Mouse (Mus musculus) neural tube, embryonic 14.5 days (tissue): ENCODE data around the gene Ankrd23. TPM values are rescaled to one million over a fixed set of nuclear protein-coding genes. Genes with fewer than 3 reads are reported as not detected.

Experiments
- ATAC-seq: fragments of 200-750 bp; cut with Nextera tagmentation; 2 replicates; pipeline ENCODE4 v1.8.0; 2017; ENCODE audit warnings: low read depth, mild to moderate bottlenecking, moderate TSS enrichment, moderate library complexity
- H3K27ac ChIP-seq: fragments of 300-500 bp; sonication (generic); 2 replicates; pipeline ENCODE4 v1.5.1; 2014; ENCODE audit warnings: low read depth, mild to moderate bottlenecking, control low read depth, low read length, moderate library complexity, mixed read lengths
- H3K27me3 ChIP-seq: fragments of 300-500 bp; sonication (generic); 2 replicates; pipeline ENCODE4 v1.6.1; 2014; ENCODE audit warnings: low read length; ENCODE audit not compliant: control insufficient read depth, insufficient read depth
- H3K36me3 ChIP-seq: fragments of 300-500 bp; sonication (generic); 2 replicates; pipeline ENCODE4 v1.6.1; 2014; ENCODE audit warnings: low read length, mixed read lengths; ENCODE audit not compliant: control insufficient read depth, insufficient read depth
- H3K4me1 ChIP-seq: fragments of 300-500 bp; sonication (generic); 2 replicates; pipeline ENCODE4 v1.6.1; 2014; ENCODE audit warnings: low read length; ENCODE audit not compliant: control insufficient read depth, insufficient read depth
- H3K4me2 ChIP-seq: fragments of 300-500 bp; sonication (generic); 2 replicates; pipeline ENCODE4 v1.6.1; 2014; ENCODE audit warnings: mild to moderate bottlenecking, low read depth, low read length, control low read depth
- H3K4me3 ChIP-seq: fragments of 300-500 bp; sonication (generic); 2 replicates; pipeline ENCODE4 v1.5.1; 2014; ENCODE audit warnings: low read depth, low read length, control low read depth, mixed read lengths
- H3K9ac ChIP-seq: fragments of 300-500 bp; sonication (generic); replicated peaks from 2 replicates; pipeline ENCODE4 v1.6.1; 2014; ENCODE audit warnings: low read depth, mild to moderate bottlenecking, control low read depth, low read length, mixed read lengths
- H3K9me3 ChIP-seq: fragments of 300-500 bp; sonication (generic); 2 replicates; pipeline ENCODE4 v1.6.1; 2016; ENCODE audit warnings: low read length; ENCODE audit not compliant: control insufficient read depth
- WGBS: fragments of 180-500 bp; shearing (Covaris S2); extraction: QIAGEN DNeasy Blood & Tissue Kit; methylation state at CpG from one replicate; pipeline ENCODE4 v1.1.7; 2014; 5-methylcytosine and 5-hydroxymethylcytosine counted together
- polyA plus RNA-seq: library from polyadenylated mRNA; unstranded; fragments of >200 nt; fragmentation: Nextera tagmentation; extraction: Ambion mirVana; gene quantifications from 2 replicates; pipeline ENCODE4 v1.2.1, GENCODE M21; 2014

The Ankrd23 gene
- polyA plus RNA-seq, 1 experiment from 2014 or later = 14.9 TPM

DNA sequence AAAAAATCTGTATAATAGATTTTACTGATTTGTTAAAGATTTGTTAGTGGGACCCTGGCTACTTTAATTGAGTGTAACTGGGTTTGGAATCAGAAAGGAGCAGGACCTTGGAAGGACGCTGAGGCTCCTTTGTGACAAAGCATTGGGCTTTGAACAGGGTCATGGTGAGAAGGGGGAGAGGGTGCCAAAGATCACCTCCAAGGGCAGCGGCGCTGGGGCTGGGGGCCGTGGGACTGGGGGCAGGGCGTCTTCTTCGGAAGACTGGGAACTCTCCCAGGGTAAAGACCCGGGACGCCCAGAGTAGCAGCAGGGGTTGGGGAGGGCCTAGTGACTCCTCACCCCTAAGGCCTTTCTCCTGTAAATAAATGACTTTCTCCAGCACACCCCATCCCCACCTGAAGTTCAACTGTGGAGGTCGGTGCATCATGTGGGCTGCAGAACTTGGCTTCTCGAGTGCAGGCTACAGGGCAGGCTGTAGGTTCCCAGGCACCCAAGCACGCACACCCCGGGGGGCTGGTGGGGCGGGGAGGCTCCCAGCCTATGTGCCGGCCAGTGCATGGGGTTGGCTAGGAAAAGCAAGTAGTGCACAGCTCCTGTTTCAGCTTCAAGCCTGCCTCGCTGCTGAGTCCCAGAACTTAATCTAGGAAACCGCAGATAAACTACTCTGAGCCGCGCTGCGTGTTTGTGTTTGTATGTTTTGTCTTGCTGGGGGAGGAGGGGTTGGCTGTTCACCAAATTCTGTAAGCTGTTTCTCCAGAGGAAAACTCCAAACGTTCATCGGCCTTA, 31.3 kb upstream of the Ankrd23 start:
- H3K27ac ChIP-seq = no peak overlapping the region
- H3K9me3 ChIP-seq = no peaks in the 10 kb centered on the region
- no peak for ATAC-seq
- H3K36me3 ChIP-seq = no peaks in the 10 kb centered on the region
- no peak overlapping the region for H3K9ac ChIP-seq
- no peak overlapping the region for H3K4me2 ChIP-seq
- WGBS = 51% methylated on average over 21 of the region's 21 CpGs
- no peak overlapping the region for H3K4me3 ChIP-seq
- no peaks in the 10 kb centered on the region for H3K4me1 ChIP-seq
- H3K27me3 ChIP-seq = no peaks in the 10 kb centered on the region

DNA sequence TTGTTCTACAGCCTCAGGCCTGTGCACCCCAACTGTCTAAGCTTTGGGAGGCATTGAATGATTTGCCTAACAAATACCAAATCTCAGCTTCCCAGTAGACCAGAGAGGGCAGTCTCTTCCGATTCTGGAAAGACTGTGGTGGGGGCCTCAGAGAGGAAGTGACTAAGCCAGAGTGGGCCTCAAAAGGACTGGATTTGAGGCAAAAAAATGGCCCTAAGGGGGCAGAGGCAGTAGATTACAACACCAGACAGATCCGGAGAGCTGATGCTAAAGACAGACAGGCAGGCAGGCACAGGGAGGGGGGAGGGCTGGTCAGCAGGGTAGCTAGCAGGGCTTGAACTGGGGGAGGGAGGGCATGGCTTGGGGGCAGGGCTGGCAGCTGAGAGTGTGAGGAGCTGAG, 29.7 kb upstream of the Ankrd23 start:
- H3K4me1 ChIP-seq = no peaks in the 10 kb centered on the region
- WGBS = 16% methylated on average over 2 of the region's 2 CpGs
- no peaks in the 10 kb centered on the region for H3K27me3 ChIP-seq
- H3K27ac ChIP-seq = no peak overlapping the region
- ATAC-seq = no peak
- no peak overlapping the region for H3K9ac ChIP-seq
- no peak overlapping the region for H3K4me2 ChIP-seq
- no peak overlapping the region for H3K4me3 ChIP-seq
- no peaks in the 10 kb centered on the region for H3K36me3 ChIP-seq
- H3K9me3 ChIP-seq = no peaks in the 10 kb centered on the region

DNA sequence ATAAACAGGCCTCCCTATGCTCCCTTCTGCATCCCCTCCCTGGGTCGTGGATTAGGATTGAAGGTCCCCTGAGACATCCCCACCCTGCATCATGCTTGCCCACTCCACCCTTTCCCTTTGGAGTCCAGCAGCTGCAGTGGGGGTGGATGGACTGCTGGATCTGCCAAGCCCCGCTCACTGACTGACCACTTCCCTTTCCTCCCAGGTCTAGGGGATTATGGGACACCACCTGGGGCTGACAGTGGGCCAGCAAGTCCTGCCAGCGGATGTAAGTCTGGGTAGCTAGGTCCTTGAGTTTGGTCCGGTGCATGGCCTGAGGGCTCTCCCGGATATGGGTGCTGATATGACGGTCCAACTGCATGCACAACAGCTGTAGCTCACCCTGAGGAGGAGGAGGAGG, 27.4 kb upstream of the Ankrd23 start:
- WGBS = 77% methylated on average over 6 of the region's 6 CpGs
- H3K27me3 ChIP-seq = no peaks in the 10 kb centered on the region

DNA sequence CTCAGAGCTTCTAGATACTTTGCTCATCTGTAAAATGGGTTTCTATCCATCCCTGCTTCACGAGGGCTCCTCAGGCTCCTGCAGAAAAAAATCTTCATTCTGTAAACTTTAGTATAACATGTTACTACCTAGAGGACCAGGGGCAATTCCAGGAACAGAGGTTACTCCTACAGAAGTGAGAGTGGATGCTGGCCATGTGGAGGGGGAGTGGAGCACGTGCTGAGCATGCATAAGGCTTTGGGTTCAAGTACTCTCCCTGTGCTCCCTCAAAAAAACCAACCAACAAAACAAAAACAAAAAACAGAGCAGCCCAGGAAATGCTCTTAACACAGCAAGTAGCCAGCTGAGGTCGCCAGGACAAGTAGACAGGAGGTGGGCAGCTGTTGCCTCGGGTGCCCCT, 26.9 kb upstream of the Ankrd23 start:
- ATAC-seq = no peak
- Histone ChIP-seq H3K9me3 (no peaks in the 10 kb centered on the region), H3K36me3 (no peaks in the 10 kb centered on the region), H3K27ac (no peak overlapping the region), H3K4me3 (no peak overlapping the region), H3K27me3 (no peaks in the 10 kb centered on the region), H3K4me2 (no peak overlapping the region), H3K9ac (no peak overlapping the region), H3K4me1 (peaks cover 6% of the 10 kb centered on the region)
- 54% methylated on average over 4 of the region's 4 CpGs for WGBS

More for the DNA sequence above, 27.4 kb upstream of the Ankrd23 start:
- Histone ChIP-seq H3K4me2 (no peak overlapping the region), H3K9ac (no peak overlapping the region), H3K27ac (no peak overlapping the region), H3K36me3 (no peaks in the 10 kb centered on the region), H3K9me3 (no peaks in the 10 kb centered on the region), H3K4me1 (peaks cover 1% of the 10 kb centered on the region), H3K4me3 (no peak overlapping the region)
- ATAC-seq = no peak

DNA sequence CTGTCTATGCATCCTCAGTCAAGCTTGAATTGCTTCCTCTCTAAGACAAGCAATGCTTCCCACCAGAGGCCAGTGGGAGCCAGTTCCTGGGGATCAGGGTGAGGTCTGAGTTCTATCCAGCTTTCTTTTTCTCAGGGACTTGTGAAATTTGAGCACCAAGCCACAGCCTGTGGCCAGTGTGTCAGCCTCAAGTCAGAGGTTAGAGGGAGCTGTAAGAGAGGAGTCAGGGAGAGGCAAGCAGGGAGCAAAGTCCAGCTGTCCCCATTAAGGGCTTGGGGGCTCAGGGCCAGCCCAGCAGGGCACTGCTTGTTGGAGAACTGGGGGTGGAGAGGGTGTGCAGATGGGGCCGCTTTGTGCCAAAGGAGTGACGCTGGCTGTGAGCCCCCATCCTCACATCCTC, 26.5 kb upstream of the Ankrd23 start:
- H3K36me3 ChIP-seq = no peaks in the 10 kb centered on the region
- no peak overlapping the region for H3K27ac ChIP-seq
- 89% methylated on average over 2 of the region's 2 CpGs for WGBS
- no peaks in the 10 kb centered on the region for H3K27me3 ChIP-seq
- H3K4me1 ChIP-seq = peaks cover 9% of the 10 kb centered on the region
- no peaks in the 10 kb centered on the region for H3K9me3 ChIP-seq
- H3K9ac ChIP-seq = no peak overlapping the region
- H3K4me3 ChIP-seq = no peak overlapping the region
- H3K4me2 ChIP-seq = no peak overlapping the region
- no peak for ATAC-seq

DNA sequence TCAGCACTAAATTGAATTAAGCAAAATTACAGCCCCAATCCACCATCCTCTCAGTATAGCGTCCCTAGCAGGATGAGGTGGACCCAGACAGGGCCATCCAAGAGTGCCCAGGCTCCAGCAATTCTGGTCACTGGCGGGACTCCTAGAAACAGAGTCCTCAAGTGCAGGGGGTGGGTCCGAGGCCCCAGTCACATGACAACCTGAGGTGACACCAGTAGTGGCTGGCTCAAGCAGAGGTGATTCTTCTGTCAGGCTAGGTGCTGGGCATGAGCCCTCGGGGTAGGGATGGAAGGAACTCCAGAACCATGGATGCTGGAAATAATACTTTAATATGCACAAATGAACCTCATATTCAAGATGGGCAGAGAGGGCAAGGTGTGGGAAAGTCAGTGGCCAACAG, 25.7 kb upstream of the Ankrd23 start:
- Histone ChIP-seq H3K27me3 (no peaks in the 10 kb centered on the region; the same call in 1 of the 2 replicates), H3K9me3 (no peaks in the 10 kb centered on the region), H3K4me2 (no peak overlapping the region), H3K4me3 (no peak overlapping the region), H3K9ac (no peak overlapping the region), H3K36me3 (no peaks in the 10 kb centered on the region), H3K27ac (no peak overlapping the region), H3K4me1 (peaks cover 9% of the 10 kb centered on the region)
- WGBS = 60% methylated on average over 4 of the region's 4 CpGs
- no peak for ATAC-seq

DNA sequence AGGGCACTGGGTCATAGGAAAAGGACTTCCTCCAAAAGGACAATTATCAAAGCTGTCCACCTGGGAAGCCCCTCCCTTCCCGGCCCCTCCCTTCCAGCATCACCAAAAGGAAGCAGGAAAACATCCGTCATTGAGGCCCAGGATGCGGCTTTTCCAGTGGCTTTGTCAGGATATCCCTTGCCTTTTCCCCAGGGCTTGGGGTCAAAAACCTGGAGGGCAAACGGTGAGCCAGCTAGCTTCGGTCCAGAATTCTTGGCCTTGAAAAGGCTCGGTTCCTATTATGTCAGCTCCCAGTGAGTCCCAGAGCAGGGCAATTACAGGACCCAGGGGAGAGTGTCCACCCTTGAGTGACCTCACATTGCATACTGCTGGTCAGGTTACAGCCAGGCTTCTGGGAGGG, 24.2 kb upstream of the Ankrd23 start:
- no peak overlapping the region for H3K4me2 ChIP-seq
- no peak overlapping the region for H3K4me3 ChIP-seq
- peaks cover 9% of the 10 kb centered on the region for H3K4me1 ChIP-seq
- no peak overlapping the region for H3K27ac ChIP-seq
- WGBS = 50% methylated on average over 6 of the region's 6 CpGs
- no peaks in the 10 kb centered on the region for H3K36me3 ChIP-seq
- H3K27me3 ChIP-seq = no peaks in the 10 kb centered on the region; the same call in 1 of the 2 replicates
- no peak for ATAC-seq
- no peak overlapping the region for H3K9ac ChIP-seq
- H3K9me3 ChIP-seq = no peaks in the 10 kb centered on the region

DNA sequence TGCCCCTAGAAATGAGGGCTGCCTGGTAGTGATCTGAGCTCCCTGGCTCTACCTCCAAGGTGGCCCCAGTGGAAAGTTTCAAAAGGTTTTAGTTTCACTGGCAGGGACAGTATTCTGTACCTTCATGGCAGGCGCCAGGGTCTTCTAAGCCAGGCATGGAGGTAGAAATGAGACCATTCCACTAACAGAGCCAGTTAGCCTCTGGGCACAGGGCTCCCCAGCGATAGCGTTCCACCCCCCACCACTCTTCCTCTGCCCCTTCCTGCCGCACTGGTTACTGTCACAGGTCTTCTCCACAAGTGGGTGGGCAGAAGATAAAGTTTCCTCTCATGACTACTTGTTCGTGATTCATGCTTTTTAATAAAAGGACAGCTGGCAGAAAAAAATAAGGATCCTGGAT, 23.2 kb upstream of the Ankrd23 start:
- Histone ChIP-seq H3K27me3 (no peaks in the 10 kb centered on the region; the same call in 1 of the 2 replicates), H3K27ac (no peak overlapping the region), H3K4me3 (no peak overlapping the region), H3K36me3 (no peaks in the 10 kb centered on the region), H3K9me3 (no peaks in the 10 kb centered on the region), H3K4me1 (peaks cover 20% of the 10 kb centered on the region), H3K9ac (no peak overlapping the region), H3K4me2 (no peak overlapping the region)
- no peak for ATAC-seq
- 67% methylated on average over 5 of the region's 5 CpGs for WGBS

DNA sequence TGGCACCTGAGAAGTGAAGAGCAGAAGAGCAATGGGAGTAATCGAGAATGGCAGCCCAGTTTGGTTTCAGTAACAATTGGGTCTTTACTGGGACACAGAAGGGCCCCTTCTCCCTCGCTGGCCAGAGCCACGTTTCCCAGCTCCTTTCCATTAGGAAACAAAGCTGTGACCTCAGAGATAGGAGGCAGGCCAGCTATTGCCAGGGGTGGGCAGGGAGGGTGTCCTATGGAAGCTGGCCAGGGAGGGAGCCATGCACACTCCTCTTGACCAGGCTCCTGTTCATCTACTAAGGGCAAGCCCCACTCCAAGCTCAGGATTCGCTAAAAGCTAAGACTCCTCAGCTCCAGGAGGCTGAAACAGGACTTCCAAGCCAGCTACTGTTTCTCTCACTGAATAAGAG, 22.6 kb upstream of the Ankrd23 start:
- 0 out of 2 replicates have a peak, but pooled peaks cover 4% of the 10 kb centered on the region for H3K36me3 ChIP-seq
- 2% methylated on average over 4 of the region's 4 CpGs for WGBS
- peaks cover 26% of the 10 kb centered on the region for H3K4me1 ChIP-seq
- no peaks in the 10 kb centered on the region for H3K9me3 ChIP-seq
- peak overlapping the region; percentile 99; the same call in 1 of the 2 replicates for H3K9ac ChIP-seq
- H3K27ac ChIP-seq = no peak overlapping the region
- H3K27me3 ChIP-seq = no peaks in the 10 kb centered on the region; the same call in 1 of the 2 replicates
- ATAC-seq = no peak
- H3K4me3 ChIP-seq = no peak overlapping the region
- peak overlapping the region; percentile 97; the same call in 1 of the 2 replicates for H3K4me2 ChIP-seq
